Mouse (Mus musculus) embryonic fibroblast, embryonic 13.5 days (primary cell): ENCODE measurements around the gene Bag2. TPM values are rescaled to one million over a fixed set of nuclear protein-coding genes. Genes with fewer than 3 reads are reported as not detected.

Experiments used
- H3K27ac ChIP-seq: 2 replicates; pipeline ENCODE4 v1.5.1; 2012; ENCODE audit warnings: low read length, control low read depth, inconsistent platforms; ENCODE audit not compliant: insufficient read depth
- H3K4me1 ChIP-seq: 2 replicates; pipeline ENCODE4 v1.6.1; 2011; ENCODE audit warnings: low read length; ENCODE audit not compliant: control insufficient read depth, insufficient read depth
- H3K4me3 ChIP-seq: 2 replicates; pipeline ENCODE4 v1.5.1; 2011; ENCODE audit warnings: mild to moderate bottlenecking, control low read depth, low read length; ENCODE audit not compliant: insufficient read depth
- CTCF ChIP-seq: IDR thresholded peaks from 2 replicates; pipeline ENCODE4 v1.5.1; 2011; ENCODE audit warnings: mild to moderate bottlenecking, control low read depth, low read length, moderate library complexity, borderline replicate concordance; ENCODE audit not compliant: insufficient read depth
- POLR2A ChIP-seq: IDR thresholded peaks from 2 replicates; pipeline ENCODE4 v1.6.1; 2011; ENCODE audit warnings: low read depth, mild to moderate bottlenecking, control low read depth, low read length, moderate library complexity
- polyA plus RNA-seq: library from polyadenylated mRNA; stranded (reverse); fragments of >200 nt; gene quantifications from 2 replicates; pipeline ENCODE4 v1.2.4, GENCODE M21; 2011; ENCODE audit warnings: low read depth; ENCODE audit not compliant: missing spikeins, insufficient read length

Bag2 gene
- polyA plus RNA-seq: 45.0 and 71.6 TPM in 2 replicates

- Histone ChIP-seq H3K4me1 (peaks cover 4% of the 10 kb centered on the region; the same call in 1 of the 2 replicates), H3K4me3 (peak within 1 kb of the TSS; percentile 53), H3K27ac (peak within 1 kb of the TSS; percentile 53)
- TF ChIP-seq CTCF (no peak), POLR2A (peak; percentile 44; the same call in 1 of the 2 replicates)
These were observed at the start of gene Bag2 for GRCm38 (mm10) chr1:33757491-33758041. Gene Bag2 (minus strand): TSS chr1:33757795.

GRCm38 (mm10) chr1:33803323-33803722 is 45.7 kb upstream of the Bag2 start:
- no peak overlapping the region for H3K27ac ChIP-seq

GRCm38 (mm10) chr1:33799620-33800019 is 42.0 kb upstream of the Bag2 start:
- TF ChIP-seq POLR2A (no peak), CTCF (no peak)
- H3K4me3 ChIP-seq: no peak overlapping the region
- peak overlapping the region; percentile 8; the same call in 1 of the 2 replicates for H3K27ac ChIP-seq
- H3K4me1 ChIP-seq: 0 out of 2 replicates have a peak, but pooled peaks cover under 1% of the 10 kb centered on the region

More at GRCm38 (mm10) chr1:33803323-33803722, 45.7 kb upstream of the Bag2 start:
- H3K4me1 ChIP-seq: no peaks in the 10 kb centered on the region; the same call in 1 of the 2 replicates
- H3K4me3 ChIP-seq: no peak overlapping the region
- TF ChIP-seq CTCF: no peak
- TF ChIP-seq POLR2A: no peak

- Histone ChIP-seq H3K4me1 (peaks cover 9% of the 10 kb centered on the region), H3K27ac (peak overlapping the region; percentile 26; the same call in 1 of the 2 replicates), H3K4me3 (no peak overlapping the region)
- no peak for TF ChIP-seq CTCF
- TF ChIP-seq POLR2A: no peak
These were observed 30.9 kb upstream of the Bag2 start for GRCm38 (mm10) chr1:33788493-33788892.

- H3K27ac ChIP-seq: no peak overlapping the region
- peaks cover 6% of the 10 kb centered on the region for H3K4me1 ChIP-seq
- no peak overlapping the region for H3K4me3 ChIP-seq
- TF ChIP-seq CTCF (no peak), POLR2A (no peak)
These were observed 30.5 kb upstream of the Bag2 start for GRCm38 (mm10) chr1:33788072-33788471.

GRCm38 (mm10) chr1:33784561-33784960 is 27.0 kb upstream of the Bag2 start:
- 0 out of 2 replicates have a peak, but pooled peaks cover 2% of the 10 kb centered on the region for H3K4me1 ChIP-seq
- no peak for TF ChIP-seq CTCF
- no peak for TF ChIP-seq POLR2A
- no peak overlapping the region for H3K27ac ChIP-seq
- no peak overlapping the region for H3K4me3 ChIP-seq

GRCm38 (mm10) chr1:33776175-33776611 is 18.6 kb upstream of the Bag2 start:
- no peak overlapping the region for H3K27ac ChIP-seq
- H3K4me3 ChIP-seq: no peak overlapping the region
- TF ChIP-seq POLR2A (no peak), CTCF (no peak)
- no peaks in the 10 kb centered on the region for H3K4me1 ChIP-seq

- Histone ChIP-seq H3K4me1 (no peaks in the 10 kb centered on the region), H3K27ac (no peak overlapping the region), H3K4me3 (no peak overlapping the region)
- no peak for TF ChIP-seq CTCF
These were observed 14.5 kb upstream of the Bag2 start for GRCm38 (mm10) chr1:33772106-33772505.

GRCm38 (mm10) chr1:33771621-33772020 is 14.0 kb upstream of the Bag2 start:
- Histone ChIP-seq H3K4me1 (no peaks in the 10 kb centered on the region), H3K4me3 (no peak overlapping the region)
- TF ChIP-seq POLR2A: no peak
- TF ChIP-seq CTCF: no peak

GRCm38 (mm10) chr1:33768827-33769226 is 11.2 kb upstream of the Bag2 start:
- H3K4me1 ChIP-seq: no peaks in the 10 kb centered on the region
- no peak overlapping the region for H3K27ac ChIP-seq
- no peak for TF ChIP-seq CTCF
- no peak for TF ChIP-seq POLR2A
- no peak overlapping the region for H3K4me3 ChIP-seq

More at GRCm38 (mm10) chr1:33771621-33772020, 14.0 kb upstream of the Bag2 start:
- no peak overlapping the region for H3K27ac ChIP-seq
